Mouse (Mus musculus): ENCODE measurements at regions not wholly inside any gene's neighbourhood (a gene's known extent, or its start where the extent isn't known, plus 50 kb on each side); places are given as distances from the start of the nearest gene placed in this dataset.

DNA sequence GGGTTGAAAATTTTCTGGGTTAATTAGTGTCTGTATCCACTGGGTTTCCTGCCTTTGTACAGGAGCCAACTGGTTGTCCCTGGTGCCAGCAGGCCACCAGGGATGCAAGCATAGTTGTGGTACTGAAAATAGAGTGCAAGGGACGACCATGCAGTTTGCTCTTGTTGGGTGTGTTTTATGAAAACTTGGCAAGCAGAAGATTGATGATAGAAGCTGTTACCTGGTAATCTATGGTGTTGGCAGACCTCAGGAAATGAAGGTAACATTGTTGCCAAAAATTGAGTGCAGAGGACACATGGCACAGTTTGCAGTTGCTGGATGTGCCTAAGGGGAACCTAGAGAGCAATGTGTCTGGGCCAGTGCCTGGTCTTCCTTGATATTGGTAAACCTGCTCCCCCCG is 818.7 kb downstream of the Tlr4 start:
- in situ Hi-C loops (cut with MboI, MseI) = no loop called here

DNA sequence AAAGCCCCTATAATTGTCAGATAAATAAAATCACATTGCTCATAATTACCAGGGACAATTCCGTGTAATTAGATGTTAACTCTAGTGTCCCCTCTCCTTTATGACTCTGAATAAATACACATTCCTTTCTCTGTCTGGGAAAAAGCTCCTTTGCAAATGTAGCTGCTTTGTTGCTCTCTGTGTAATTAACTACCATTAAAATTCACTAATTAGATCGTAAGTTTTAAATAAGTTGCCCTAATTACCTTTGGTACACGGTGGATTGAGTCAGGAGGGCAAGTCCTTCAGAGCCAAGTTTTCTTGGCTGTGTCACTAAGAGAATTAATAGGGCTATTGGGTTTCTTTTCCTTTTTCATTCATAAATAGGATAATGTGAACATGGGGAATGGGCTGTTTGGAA is 834.7 kb downstream of the Tlr4 start:
- in situ Hi-C loops (cut with MboI, MseI) = loop anchor here (10.0 kb wide), 1 partner anchor 763 kb away; no protein-coding TSS in a partner anchor

DNA sequence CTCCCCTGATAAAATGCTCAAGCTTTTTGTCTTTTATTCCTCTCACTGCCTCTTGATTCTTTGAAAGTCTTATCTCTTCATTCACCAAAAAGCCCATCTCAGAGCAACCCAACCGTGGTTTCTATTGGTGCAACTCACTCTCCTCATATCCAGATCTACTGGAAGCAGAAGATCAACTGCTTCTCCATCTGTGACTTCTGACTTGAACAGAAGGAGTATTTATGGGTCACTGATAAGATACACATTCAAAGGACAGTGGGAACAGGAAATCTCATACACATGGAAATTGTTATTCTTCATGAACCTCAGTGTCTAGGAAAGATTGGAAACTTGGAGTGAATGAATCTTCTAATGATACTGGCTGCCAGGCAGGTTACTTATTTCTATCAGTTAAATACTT is 846.6 kb downstream of the Tlr4 start:
- in situ Hi-C loops (cut with MboI, MseI) = no loop called here

DNA sequence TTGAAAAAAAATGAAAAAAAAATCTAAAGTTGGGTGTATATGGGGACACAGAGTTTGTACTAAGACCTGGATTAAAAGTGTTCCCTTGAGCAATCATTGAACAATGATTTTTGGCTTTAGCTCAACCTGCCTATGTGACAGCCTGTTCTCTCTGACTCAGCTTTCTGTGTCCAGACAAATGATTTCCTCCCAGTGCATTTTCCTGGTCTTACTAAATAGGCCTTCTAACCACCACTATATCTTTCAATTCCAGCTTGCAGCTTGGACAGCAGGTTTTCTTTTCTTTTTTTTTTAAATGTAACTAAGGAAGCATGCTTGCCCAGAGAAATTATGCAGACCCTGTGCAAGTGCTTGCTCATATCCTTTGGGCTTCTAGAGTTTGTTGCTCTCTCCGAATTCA is 850.2 kb downstream of the Tlr4 start:
- in situ Hi-C loops (cut with MboI, MseI) = no loop called here

DNA sequence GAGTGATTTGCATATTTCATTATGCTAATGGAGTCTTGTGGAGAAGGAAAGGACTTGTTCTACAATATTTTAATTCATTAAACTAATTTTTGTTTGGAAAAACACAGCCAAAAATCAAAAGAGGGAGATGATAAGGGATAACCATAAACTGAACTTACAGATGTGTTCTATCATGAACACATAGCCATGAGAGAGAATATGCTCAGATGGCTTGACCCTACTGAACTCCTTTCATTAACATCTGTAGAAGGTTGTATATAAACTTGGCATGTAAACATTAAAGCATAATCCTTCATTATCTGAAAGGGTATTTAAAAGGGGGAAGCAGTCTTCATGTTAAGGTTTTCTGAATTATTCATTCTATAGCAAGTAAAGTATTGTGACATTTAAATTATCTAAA is 871.1 kb downstream of the Tlr4 start:
- in situ Hi-C loops (cut with MboI, MseI) = no loop called here

Measured in T-helper 2 cell (primary cell).